Mouse (Mus musculus): ENCODE measurements around the gene Smyd1. TPM values are rescaled to one million over a fixed set of nuclear protein-coding genes. Genes with fewer than 3 reads are reported as not detected.
A peak's percentile ranks its signal among the peaks of the same experiment; 100 is the strongest.

The Smyd1 gene
- polyA plus RNA-seq, 1 experiment from 2014 or later = 1.6 TPM

GRCm38 (mm10) chr6:71239069-71239750 is 82.8 kb downstream of the Smyd1 start:
- Histone ChIP-seq H3K9me3 (replicated peaks; ENCODE audit: control insufficient read depth, low read length) (no peaks in the 10 kb centered on the region), H3K4me3 (ENCODE audit: low read depth, low read length) (no peak overlapping the region), H3K4me2 (ENCODE audit: low read depth, low read length) (no peak overlapping the region), H3K36me3 (replicated peaks; ENCODE audit: control insufficient read depth, insufficient read depth, low read depth, low read length) (no peaks in the 10 kb centered on the region), H3K9ac (replicated peaks; ENCODE audit: low read length) (no peak overlapping the region), H3K27ac (replicated peaks; ENCODE audit: low read depth, low read length) (no peak overlapping the region), H3K27me3 (ENCODE audit: control insufficient read depth, insufficient read depth, low read length) (no peaks in the 10 kb centered on the region), H3K4me1 (ENCODE audit: control insufficient read depth, insufficient read depth, low read length) (no peaks in the 10 kb centered on the region)
- ATAC-seq (replicated peaks; ENCODE audit: insufficient number of reproducible peaks, low FRiP score, low TSS enrichment, low read depth) (no peak), DNase-seq (ENCODE audit: low spot score) (no peak)
- whole genome bisulfite sequencing = 92% methylated on average over 26 of the region's 26 CpGs

GRCm38 (mm10) chr6:71237031-71237431 is 85.0 kb downstream of the Smyd1 start:
- Histone ChIP-seq H3K36me3 (replicated peaks; ENCODE audit: control insufficient read depth, insufficient read depth, low read depth, low read length) (no peaks in the 10 kb centered on the region), H3K9ac (replicated peaks; ENCODE audit: low read length) (no peak overlapping the region), H3K9me3 (replicated peaks; ENCODE audit: control insufficient read depth, low read length) (no peaks in the 10 kb centered on the region), H3K4me1 (ENCODE audit: control insufficient read depth, insufficient read depth, low read length) (no peaks in the 10 kb centered on the region), H3K4me2 (ENCODE audit: low read depth, low read length) (no peak overlapping the region), H3K27me3 (ENCODE audit: control insufficient read depth, insufficient read depth, low read length) (no peaks in the 10 kb centered on the region), H3K4me3 (ENCODE audit: low read depth, low read length) (no peak overlapping the region), H3K27ac (replicated peaks; ENCODE audit: low read depth, low read length) (no peak overlapping the region)
- 86% methylated on average over 6 of the region's 6 CpGs for WGBS
- ATAC-seq (replicated peaks; ENCODE audit: insufficient number of reproducible peaks, low FRiP score, low TSS enrichment, low read depth) = no peak
- DNase-seq (ENCODE audit: low spot score) = no peak

GRCm38 (mm10) chr6:71236506-71236905 is 85.5 kb downstream of the Smyd1 start:
- ATAC-seq (replicated peaks; ENCODE audit: insufficient number of reproducible peaks, low FRiP score, low TSS enrichment, low read depth) = no peak
- H3K9me3 ChIP-seq (replicated peaks; ENCODE audit: control insufficient read depth, low read length) = no peaks in the 10 kb centered on the region
- no peak overlapping the region for H3K4me2 ChIP-seq (ENCODE audit: low read depth, low read length)
- H3K4me1 ChIP-seq (ENCODE audit: control insufficient read depth, insufficient read depth, low read length) = no peaks in the 10 kb centered on the region
- DNase-seq (ENCODE audit: low spot score) = no peak
- H3K36me3 ChIP-seq (replicated peaks; ENCODE audit: control insufficient read depth, insufficient read depth, low read depth, low read length) = no peaks in the 10 kb centered on the region
- 81% methylated on average over 6 of the region's 6 CpGs for WGBS
- no peaks in the 10 kb centered on the region for H3K27me3 ChIP-seq (ENCODE audit: control insufficient read depth, insufficient read depth, low read length)
- no peak overlapping the region for H3K27ac ChIP-seq (replicated peaks; ENCODE audit: low read depth, low read length)
- H3K9ac ChIP-seq (replicated peaks; ENCODE audit: low read length) = no peak overlapping the region
- no peak overlapping the region for H3K4me3 ChIP-seq (ENCODE audit: low read depth, low read length)

GRCm38 (mm10) chr6:71235944-71236343 is 86.1 kb downstream of the Smyd1 start:
- ATAC-seq (replicated peaks; ENCODE audit: insufficient number of reproducible peaks, low FRiP score, low TSS enrichment, low read depth) = 0 out of 2 replicates have a peak, but pooled peaks have one; percentile 23
- no peaks in the 10 kb centered on the region for H3K27me3 ChIP-seq (ENCODE audit: control insufficient read depth, insufficient read depth, low read length)
- DNase-seq (ENCODE audit: low spot score) = no peak
- no peaks in the 10 kb centered on the region for H3K4me1 ChIP-seq (ENCODE audit: control insufficient read depth, insufficient read depth, low read length)
- H3K27ac ChIP-seq (replicated peaks; ENCODE audit: low read depth, low read length) = no peak overlapping the region
- no peaks in the 10 kb centered on the region for H3K9me3 ChIP-seq (replicated peaks; ENCODE audit: control insufficient read depth, low read length)
- H3K4me3 ChIP-seq (ENCODE audit: low read depth, low read length) = no peak overlapping the region
- 66% methylated on average over 3 of the region's 3 CpGs for WGBS
- no peaks in the 10 kb centered on the region for H3K36me3 ChIP-seq (replicated peaks; ENCODE audit: control insufficient read depth, insufficient read depth, low read depth, low read length)
- no peak overlapping the region for H3K9ac ChIP-seq (replicated peaks; ENCODE audit: low read length)
- no peak overlapping the region for H3K4me2 ChIP-seq (ENCODE audit: low read depth, low read length)

GRCm38 (mm10) chr6:71235121-71235520 is 86.9 kb downstream of the Smyd1 start:
- H3K36me3 ChIP-seq (replicated peaks; ENCODE audit: control insufficient read depth, insufficient read depth, low read depth, low read length) = no peaks in the 10 kb centered on the region
- H3K9ac ChIP-seq (replicated peaks; ENCODE audit: low read length) = no peak overlapping the region
- H3K4me1 ChIP-seq (ENCODE audit: control insufficient read depth, insufficient read depth, low read length) = no peaks in the 10 kb centered on the region
- ATAC-seq (replicated peaks; ENCODE audit: insufficient number of reproducible peaks, low FRiP score, low TSS enrichment, low read depth) (no peak), DNase-seq (ENCODE audit: low spot score) (no peak)
- H3K4me3 ChIP-seq (ENCODE audit: low read depth, low read length) = no peak overlapping the region
- H3K27me3 ChIP-seq (ENCODE audit: control insufficient read depth, insufficient read depth, low read length) = no peaks in the 10 kb centered on the region
- no peak overlapping the region for H3K27ac ChIP-seq (replicated peaks; ENCODE audit: low read depth, low read length)
- 81% methylated on average over 13 of the region's 13 CpGs for WGBS
- H3K4me2 ChIP-seq (ENCODE audit: low read depth, low read length) = no peak overlapping the region
- H3K9me3 ChIP-seq (replicated peaks; ENCODE audit: control insufficient read depth, low read length) = no peaks in the 10 kb centered on the region

- ATAC-seq (replicated peaks; ENCODE audit: insufficient number of reproducible peaks, low FRiP score, low TSS enrichment, low read depth) (no peak), DNase-seq (ENCODE audit: low spot score) (peak; percentile 35)
- Histone ChIP-seq H3K4me3 (ENCODE audit: low read depth, low read length) (no peak overlapping the region), H3K9me3 (replicated peaks; ENCODE audit: control insufficient read depth, low read length) (no peaks in the 10 kb centered on the region), H3K9ac (replicated peaks; ENCODE audit: low read length) (no peak overlapping the region), H3K4me2 (ENCODE audit: low read depth, low read length) (no peak overlapping the region), H3K4me1 (ENCODE audit: control insufficient read depth, insufficient read depth, low read length) (peaks cover 3% of the 10 kb centered on the region; the same call in 1 of the 2 replicates), H3K36me3 (replicated peaks; ENCODE audit: control insufficient read depth, insufficient read depth, low read depth, low read length) (no peaks in the 10 kb centered on the region), H3K27ac (replicated peaks; ENCODE audit: low read depth, low read length) (no peak overlapping the region), H3K27me3 (ENCODE audit: control insufficient read depth, insufficient read depth, low read length) (no peaks in the 10 kb centered on the region)
- WGBS = 12% methylated on average over 7 of the region's 7 CpGs
Measured at GRCm38 (mm10) chr6:71227157-71227770, 94.8 kb downstream of the Smyd1 start.

- Histone ChIP-seq H3K4me2 (ENCODE audit: low read depth, low read length) (no peak overlapping the region), H3K36me3 (replicated peaks; ENCODE audit: control insufficient read depth, insufficient read depth, low read depth, low read length) (no peaks in the 10 kb centered on the region), H3K4me1 (ENCODE audit: control insufficient read depth, insufficient read depth, low read length) (peaks cover 3% of the 10 kb centered on the region; the same call in 1 of the 2 replicates), H3K9me3 (replicated peaks; ENCODE audit: control insufficient read depth, low read length) (no peaks in the 10 kb centered on the region), H3K4me3 (ENCODE audit: low read depth, low read length) (no peak overlapping the region), H3K9ac (replicated peaks; ENCODE audit: low read length) (no peak overlapping the region), H3K27ac (replicated peaks; ENCODE audit: low read depth, low read length) (no peak overlapping the region), H3K27me3 (ENCODE audit: control insufficient read depth, insufficient read depth, low read length) (no peaks in the 10 kb centered on the region)
- ATAC-seq (replicated peaks; ENCODE audit: insufficient number of reproducible peaks, low FRiP score, low TSS enrichment, low read depth) (no peak), DNase-seq (ENCODE audit: low spot score) (no peak)
- 34% methylated on average over 6 of the region's 6 CpGs for WGBS
Measured at GRCm38 (mm10) chr6:71226544-71226943, 95.5 kb downstream of the Smyd1 start.

- Histone ChIP-seq H3K4me3 (ENCODE audit: low read depth, low read length) (no peak overlapping the region), H3K4me1 (ENCODE audit: control insufficient read depth, insufficient read depth, low read length) (peaks cover 3% of the 10 kb centered on the region; the same call in 1 of the 2 replicates), H3K27me3 (ENCODE audit: control insufficient read depth, insufficient read depth, low read length) (no peaks in the 10 kb centered on the region), H3K27ac (replicated peaks; ENCODE audit: low read depth, low read length) (no peak overlapping the region), H3K4me2 (ENCODE audit: low read depth, low read length) (no peak overlapping the region), H3K36me3 (replicated peaks; ENCODE audit: control insufficient read depth, insufficient read depth, low read depth, low read length) (no peaks in the 10 kb centered on the region), H3K9me3 (replicated peaks; ENCODE audit: control insufficient read depth, low read length) (no peaks in the 10 kb centered on the region), H3K9ac (replicated peaks; ENCODE audit: low read length) (no peak overlapping the region)
- WGBS = 65% methylated on average over 3 of the region's 3 CpGs
- no peak for ATAC-seq (replicated peaks; ENCODE audit: insufficient number of reproducible peaks, low FRiP score, low TSS enrichment, low read depth)
- DNase-seq (ENCODE audit: low spot score) = no peak
Measured at GRCm38 (mm10) chr6:71224184-71224943, 97.7 kb downstream of the Smyd1 start.

Data from embryonic facial prominence, embryonic 11.5 days (tissue).